Mouse (Mus musculus): ENCODE measurements at regions not wholly inside any gene's neighbourhood (a gene's known extent, or its start where the extent isn't known, plus 50 kb on each side); places are given as distances from the start of the nearest gene placed in this dataset.
A peak's percentile ranks its signal among the peaks of the same experiment; 100 is the strongest.

- Histone ChIP-seq H3K4me1 (replicated peaks; ENCODE audit: control insufficient read depth, insufficient read depth, low read length) (no peaks in the 10 kb centered on the region), H3K9me3 (ENCODE audit: control insufficient read depth, low read length) (no peaks in the 10 kb centered on the region), H3K36me3 (ENCODE audit: control insufficient read depth, insufficient read depth, low read length) (no peaks in the 10 kb centered on the region), H3K27me3 (ENCODE audit: control insufficient read depth, insufficient read depth, low read length) (no peaks in the 10 kb centered on the region), H3K27ac (ENCODE audit: low read depth, low read length) (no peak overlapping the region), H3K4me3 (ENCODE audit: low read depth, low read length) (no peak overlapping the region), H3K4me2 (replicated peaks; ENCODE audit: low read depth, low read length) (no peak overlapping the region), H3K9ac (ENCODE audit: low read depth, low read length) (no peak overlapping the region)
- ATAC-seq (ENCODE audit: low FRiP score) (no peak), DNase-seq (ENCODE audit: low spot score) (no peak)
- WGBS: 68% methylated on average over 6 of the region's 6 CpGs
Observed at GRCm38 (mm10) chr15:68656722-68657121, 2156.0 kb upstream of the Lrrc6 start.

- WGBS: 94% methylated on average over 3 of the region's 3 CpGs
- H3K27me3 ChIP-seq (ENCODE audit: control insufficient read depth, insufficient read depth, low read length): no peaks in the 10 kb centered on the region
- H3K27ac ChIP-seq (ENCODE audit: low read depth, low read length): no peak overlapping the region
- no peak overlapping the region for H3K4me2 ChIP-seq (replicated peaks; ENCODE audit: low read depth, low read length)
- no peak overlapping the region for H3K4me3 ChIP-seq (ENCODE audit: low read depth, low read length)
- DNase-seq (ENCODE audit: low spot score): no peak
- ATAC-seq (ENCODE audit: low FRiP score): no peak
- H3K4me1 ChIP-seq (replicated peaks; ENCODE audit: control insufficient read depth, insufficient read depth, low read length): no peaks in the 10 kb centered on the region
- no peak overlapping the region for H3K9ac ChIP-seq (ENCODE audit: low read depth, low read length)
- no peaks in the 10 kb centered on the region for H3K36me3 ChIP-seq (ENCODE audit: control insufficient read depth, insufficient read depth, low read length)
- H3K9me3 ChIP-seq (ENCODE audit: control insufficient read depth, low read length): no peaks in the 10 kb centered on the region
Observed at GRCm38 (mm10) chr15:68655046-68655445, 2154.3 kb upstream of the Lrrc6 start.

- Histone ChIP-seq H3K36me3 (ENCODE audit: control insufficient read depth, insufficient read depth, low read length) (no peaks in the 10 kb centered on the region), H3K4me2 (replicated peaks; ENCODE audit: low read depth, low read length) (no peak overlapping the region), H3K4me1 (replicated peaks; ENCODE audit: control insufficient read depth, insufficient read depth, low read length) (no peaks in the 10 kb centered on the region), H3K4me3 (ENCODE audit: low read depth, low read length) (no peak overlapping the region), H3K27ac (ENCODE audit: low read depth, low read length) (no peak overlapping the region), H3K9me3 (ENCODE audit: control insufficient read depth, low read length) (no peaks in the 10 kb centered on the region), H3K9ac (ENCODE audit: low read depth, low read length) (no peak overlapping the region), H3K27me3 (ENCODE audit: control insufficient read depth, insufficient read depth, low read length) (no peaks in the 10 kb centered on the region)
- DNase-seq (ENCODE audit: low spot score) (no peak), ATAC-seq (ENCODE audit: low FRiP score) (peak; percentile 49; the same call in 1 of the 2 replicates)
- WGBS: 55% methylated on average over 2 of the region's 2 CpGs
Observed at GRCm38 (mm10) chr15:68650609-68651008, 2149.9 kb upstream of the Lrrc6 start.

- 24% methylated on average over 3 of the region's 3 CpGs for WGBS
- peak; percentile 65 for DNase-seq (ENCODE audit: low spot score)
- peak; percentile 92 for ATAC-seq (ENCODE audit: low FRiP score)
- Histone ChIP-seq H3K4me2 (replicated peaks; ENCODE audit: low read depth, low read length) (no peak overlapping the region), H3K27me3 (ENCODE audit: control insufficient read depth, insufficient read depth, low read length) (no peaks in the 10 kb centered on the region), H3K27ac (ENCODE audit: low read depth, low read length) (0 out of 2 replicates have a peak overlapping the region, but pooled peaks have one; percentile 4), H3K4me3 (ENCODE audit: low read depth, low read length) (no peak overlapping the region), H3K9me3 (ENCODE audit: control insufficient read depth, low read length) (no peaks in the 10 kb centered on the region), H3K36me3 (ENCODE audit: control insufficient read depth, insufficient read depth, low read length) (no peaks in the 10 kb centered on the region), H3K9ac (ENCODE audit: low read depth, low read length) (no peak overlapping the region), H3K4me1 (replicated peaks; ENCODE audit: control insufficient read depth, insufficient read depth, low read length) (no peaks in the 10 kb centered on the region)
Observed at GRCm38 (mm10) chr15:68650033-68650432, 2149.3 kb upstream of the Lrrc6 start.

- Histone ChIP-seq H3K27me3 (ENCODE audit: control insufficient read depth, insufficient read depth, low read length) (no peaks in the 10 kb centered on the region), H3K4me1 (replicated peaks; ENCODE audit: control insufficient read depth, insufficient read depth, low read length) (no peaks in the 10 kb centered on the region), H3K9me3 (ENCODE audit: control insufficient read depth, low read length) (no peaks in the 10 kb centered on the region), H3K4me2 (replicated peaks; ENCODE audit: low read depth, low read length) (no peak overlapping the region), H3K27ac (ENCODE audit: low read depth, low read length) (no peak overlapping the region), H3K9ac (ENCODE audit: low read depth, low read length) (no peak overlapping the region), H3K4me3 (ENCODE audit: low read depth, low read length) (no peak overlapping the region), H3K36me3 (ENCODE audit: control insufficient read depth, insufficient read depth, low read length) (no peaks in the 10 kb centered on the region)
- 75% methylated on average over 3 of the region's 3 CpGs for WGBS
- ATAC-seq (ENCODE audit: low FRiP score): no peak
- DNase-seq (ENCODE audit: low spot score): no peak
Observed at GRCm38 (mm10) chr15:68646865-68647264, 2146.2 kb upstream of the Lrrc6 start.

GRCm38 (mm10) chr15:68644862-68645261 is 2144.2 kb upstream of the Lrrc6 start:
- ATAC-seq (ENCODE audit: low FRiP score) (no peak), DNase-seq (ENCODE audit: low spot score) (no peak)
- H3K36me3 ChIP-seq (ENCODE audit: control insufficient read depth, insufficient read depth, low read length): no peaks in the 10 kb centered on the region
- no peak overlapping the region for H3K27ac ChIP-seq (ENCODE audit: low read depth, low read length)
- no peak overlapping the region for H3K4me3 ChIP-seq (ENCODE audit: low read depth, low read length)
- no peaks in the 10 kb centered on the region for H3K4me1 ChIP-seq (replicated peaks; ENCODE audit: control insufficient read depth, insufficient read depth, low read length)
- H3K9me3 ChIP-seq (ENCODE audit: control insufficient read depth, low read length): no peaks in the 10 kb centered on the region
- 86% methylated on average over 1 of the region's 1 CpGs for WGBS
- no peaks in the 10 kb centered on the region for H3K27me3 ChIP-seq (ENCODE audit: control insufficient read depth, insufficient read depth, low read length)
- H3K4me2 ChIP-seq (replicated peaks; ENCODE audit: low read depth, low read length): no peak overlapping the region
- H3K9ac ChIP-seq (ENCODE audit: low read depth, low read length): no peak overlapping the region

GRCm38 (mm10) chr15:68635633-68636032 is 2134.9 kb upstream of the Lrrc6 start:
- no peak for DNase-seq (ENCODE audit: low spot score)
- Histone ChIP-seq H3K27ac (ENCODE audit: low read depth, low read length) (no peak overlapping the region), H3K9me3 (ENCODE audit: control insufficient read depth, low read length) (no peaks in the 10 kb centered on the region), H3K27me3 (ENCODE audit: control insufficient read depth, insufficient read depth, low read length) (no peaks in the 10 kb centered on the region), H3K36me3 (ENCODE audit: control insufficient read depth, insufficient read depth, low read length) (no peaks in the 10 kb centered on the region), H3K4me1 (replicated peaks; ENCODE audit: control insufficient read depth, insufficient read depth, low read length) (no peaks in the 10 kb centered on the region), H3K4me3 (ENCODE audit: low read depth, low read length) (no peak overlapping the region), H3K4me2 (replicated peaks; ENCODE audit: low read depth, low read length) (no peak overlapping the region), H3K9ac (ENCODE audit: low read depth, low read length) (no peak overlapping the region)
- ATAC-seq (ENCODE audit: low FRiP score): no peak

- Histone ChIP-seq H3K9me3 (ENCODE audit: control insufficient read depth, low read length) (no peaks in the 10 kb centered on the region), H3K4me1 (replicated peaks; ENCODE audit: control insufficient read depth, insufficient read depth, low read length) (no peaks in the 10 kb centered on the region), H3K9ac (ENCODE audit: low read depth, low read length) (no peak overlapping the region), H3K27ac (ENCODE audit: low read depth, low read length) (no peak overlapping the region), H3K27me3 (ENCODE audit: control insufficient read depth, insufficient read depth, low read length) (no peaks in the 10 kb centered on the region), H3K4me3 (ENCODE audit: low read depth, low read length) (no peak overlapping the region), H3K36me3 (ENCODE audit: control insufficient read depth, insufficient read depth, low read length) (no peaks in the 10 kb centered on the region), H3K4me2 (replicated peaks; ENCODE audit: low read depth, low read length) (no peak overlapping the region)
- DNase-seq (ENCODE audit: low spot score): no peak
- 70% methylated on average over 4 of the region's 4 CpGs for WGBS
- ATAC-seq (ENCODE audit: low FRiP score): no peak
Observed at GRCm38 (mm10) chr15:68626976-68627375, 2126.3 kb upstream of the Lrrc6 start.

- Histone ChIP-seq H3K4me2 (replicated peaks; ENCODE audit: low read depth, low read length) (no peak overlapping the region), H3K27ac (ENCODE audit: low read depth, low read length) (no peak overlapping the region), H3K4me3 (ENCODE audit: low read depth, low read length) (no peak overlapping the region), H3K36me3 (ENCODE audit: control insufficient read depth, insufficient read depth, low read length) (no peaks in the 10 kb centered on the region), H3K4me1 (replicated peaks; ENCODE audit: control insufficient read depth, insufficient read depth, low read length) (no peaks in the 10 kb centered on the region), H3K9ac (ENCODE audit: low read depth, low read length) (no peak overlapping the region), H3K9me3 (ENCODE audit: control insufficient read depth, low read length) (no peaks in the 10 kb centered on the region), H3K27me3 (ENCODE audit: control insufficient read depth, insufficient read depth, low read length) (no peaks in the 10 kb centered on the region)
- DNase-seq (ENCODE audit: low spot score): no peak
- no peak for ATAC-seq (ENCODE audit: low FRiP score)
- WGBS: 64% methylated on average over 3 of the region's 3 CpGs
Observed at GRCm38 (mm10) chr15:68624831-68625230, 2124.1 kb upstream of the Lrrc6 start.
